Mouse (Mus musculus) right cerebral cortex, postnatal 10 days (tissue): ENCODE measurements around the gene Zbtb1.
"Not testable (repeated sequence)": the region's sequence is repeated elsewhere in the genome, so short reads cannot be mapped to it uniquely, and the experiment has no call there.

Experiments
- DNase-seq, 2 experiments: peaks; one replicate each; pipeline ENCODE4 v3.0.0; 2021; ENCODE audit warnings: low spot score in 2 of 2

The Zbtb1 gene

DNA sequence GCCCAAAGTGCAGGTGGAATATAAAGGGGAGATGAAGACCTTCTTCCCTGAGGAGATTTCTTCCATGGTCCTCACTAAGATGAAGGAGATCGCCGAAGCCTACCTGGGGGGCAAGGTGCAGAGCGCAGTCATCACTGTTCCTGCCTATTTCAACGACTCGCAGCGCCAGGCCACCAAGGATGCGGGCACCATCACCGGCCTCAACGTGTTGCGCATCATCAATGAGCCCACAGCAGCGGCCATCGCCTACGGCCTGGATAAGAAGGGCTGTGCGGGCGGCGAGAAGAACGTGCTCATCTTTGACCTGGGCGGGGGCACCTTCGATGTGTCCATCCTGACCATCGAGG, 34.7 kb downstream of the Zbtb1 start:
- DNase-seq, result peak in 1 of 2 experiments; percentile 52

DNA sequence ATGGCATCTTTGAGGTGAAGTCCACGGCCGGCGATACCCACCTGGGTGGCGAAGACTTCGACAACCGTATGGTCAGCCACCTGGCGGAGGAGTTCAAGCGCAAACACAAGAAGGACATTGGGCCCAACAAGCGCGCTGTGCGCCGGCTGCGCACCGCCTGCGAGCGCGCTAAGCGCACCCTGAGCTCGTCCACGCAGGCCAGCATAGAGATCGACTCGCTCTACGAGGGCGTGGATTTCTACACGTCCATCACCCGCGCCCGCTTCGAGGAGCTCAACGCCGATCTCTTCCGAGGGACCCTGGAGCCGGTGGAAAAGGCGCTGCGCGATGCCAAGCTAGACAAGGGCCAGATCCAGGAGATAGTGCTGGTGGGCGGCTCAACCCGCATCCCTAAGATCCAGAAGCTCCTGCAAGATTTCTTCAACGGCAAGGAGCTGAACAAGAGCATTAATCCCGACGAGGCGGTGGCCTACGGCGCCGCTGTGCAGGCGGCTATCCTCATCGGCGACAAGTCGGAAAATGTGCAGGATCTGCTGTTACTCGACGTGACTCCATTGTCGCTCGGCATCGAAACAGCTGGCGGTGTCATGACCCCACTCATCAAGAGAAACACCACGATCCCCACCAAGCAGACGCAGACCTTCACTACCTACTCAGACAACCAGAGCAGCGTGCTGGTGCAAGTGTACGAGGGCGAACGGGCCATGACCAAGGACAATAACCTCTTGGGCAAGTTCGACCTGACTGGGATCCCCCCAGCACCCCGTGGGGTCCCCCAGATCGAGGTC, 35.3 kb downstream of the Zbtb1 start:
- DNase-seq, result peak; percentile 52 to 59

DNA sequence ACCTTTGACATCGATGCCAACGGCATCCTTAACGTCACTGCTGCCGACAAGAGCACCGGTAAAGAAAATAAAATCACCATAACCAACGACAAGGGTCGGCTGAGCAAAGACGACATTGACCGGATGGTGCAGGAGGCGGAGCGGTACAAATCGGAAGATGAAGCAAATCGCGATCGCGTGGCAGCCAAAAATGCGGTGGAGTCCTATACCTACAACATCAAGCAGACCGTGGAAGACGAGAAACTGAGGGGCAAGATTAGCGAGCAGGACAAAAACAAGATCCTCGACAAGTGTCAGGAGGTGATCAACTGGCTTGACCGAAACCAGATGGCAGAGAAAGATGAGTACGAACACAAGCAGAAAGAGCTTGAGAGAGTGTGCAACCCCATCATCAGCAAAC, 35.9 kb downstream of the Zbtb1 start:
- DNase-seq, result no peak

DNA sequence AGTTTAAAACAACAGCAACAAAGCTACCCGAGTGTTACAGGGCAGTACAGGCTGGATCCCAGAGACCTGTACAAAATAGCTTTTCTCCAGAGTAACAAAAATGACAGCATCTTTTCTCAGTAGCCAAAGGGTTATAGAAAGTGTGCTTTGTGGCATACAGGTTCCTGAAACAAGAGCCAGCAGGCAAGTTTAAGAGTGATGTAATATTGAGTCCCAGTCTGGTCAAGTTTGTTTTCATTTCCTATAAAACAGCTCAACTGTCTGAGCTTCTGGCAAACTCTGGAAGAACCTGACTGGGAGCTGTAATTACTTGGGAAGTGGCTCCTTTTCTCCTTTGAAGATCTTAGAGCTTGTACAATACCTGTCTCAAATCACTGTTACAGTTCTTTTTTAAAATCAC, 37.1 kb downstream of the Zbtb1 start:
- DNase-seq, result no peak

DNA sequence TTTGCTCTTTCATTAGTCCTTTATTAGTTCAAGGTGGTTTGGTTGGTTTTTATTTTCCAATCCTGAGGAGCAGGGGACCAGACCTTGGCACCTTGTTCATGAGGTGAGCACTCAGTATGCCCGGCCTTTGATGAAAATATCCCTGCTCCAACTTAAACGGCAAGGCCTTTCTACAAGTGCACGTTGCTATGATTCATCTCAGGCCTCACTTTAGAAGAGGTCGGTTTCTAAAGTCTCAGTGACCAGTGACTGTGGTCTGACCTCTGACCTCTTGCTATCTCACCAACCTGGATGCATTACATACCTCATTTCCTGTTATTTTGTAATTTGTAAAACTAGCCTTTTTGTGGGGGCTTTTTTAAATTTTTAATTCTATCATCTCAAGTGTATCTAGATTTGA, 39.1 kb downstream of the Zbtb1 start:
- DNase-seq, result no peak

DNA sequence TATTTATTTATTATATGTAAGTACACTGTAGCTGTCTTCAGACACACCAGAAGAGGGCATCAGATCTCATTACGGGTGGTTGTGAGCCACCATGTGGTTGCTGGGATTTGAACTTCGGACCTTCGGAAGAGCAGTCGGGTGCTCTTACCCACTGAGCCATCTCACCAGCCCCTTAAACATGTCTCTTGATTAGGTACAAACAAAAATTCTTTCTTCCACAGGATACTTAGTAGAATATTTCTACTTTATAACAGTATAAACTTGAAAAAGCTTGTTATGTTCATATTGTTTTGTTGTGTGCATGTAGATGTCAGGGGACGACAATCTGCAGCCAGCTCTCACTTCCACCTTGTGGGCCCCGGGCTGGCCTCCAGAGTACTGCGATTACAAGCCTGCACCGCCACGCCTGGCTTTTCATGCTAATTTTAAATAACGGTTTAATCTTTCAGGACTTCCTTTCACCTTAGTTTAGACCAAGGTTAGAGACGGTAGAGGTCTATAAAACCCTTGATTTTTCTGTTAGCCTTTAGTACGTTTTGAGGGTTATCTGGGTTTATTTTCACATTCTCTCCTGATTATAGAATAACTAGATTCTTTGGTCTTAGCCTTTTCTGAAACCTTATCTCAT, 45.4 kb downstream of the Zbtb1 start:
- no peak for DNase-seq

DNA sequence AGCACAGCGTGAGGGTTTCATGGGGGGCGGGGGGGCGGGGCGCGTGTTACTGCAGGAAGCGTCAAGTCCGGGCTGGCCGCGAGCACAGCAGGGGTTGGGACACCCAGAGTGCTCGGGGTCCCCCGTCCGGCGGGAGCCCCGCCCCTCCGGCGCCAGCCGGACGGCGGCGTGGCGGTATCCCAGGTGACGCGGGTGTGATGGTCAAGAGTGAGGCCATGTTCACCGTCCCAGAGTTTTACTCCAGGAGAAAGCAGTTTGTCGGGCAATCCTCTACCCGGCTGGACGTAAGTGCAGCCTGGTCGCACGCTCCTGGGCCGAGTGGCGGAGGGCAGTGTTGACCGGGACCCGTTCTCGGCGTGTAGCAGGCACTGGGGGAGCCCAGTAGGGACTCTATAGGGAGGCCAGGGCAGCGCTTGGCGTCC, 47.4 kb downstream of the Zbtb1 start, which contains the start of gene Ppp1r36:
TSS of gene Ppp1r36 (plus strand) at position 106 of the 422 bp plus-strand sequence.
- DNase-seq, result no peak

DNA sequence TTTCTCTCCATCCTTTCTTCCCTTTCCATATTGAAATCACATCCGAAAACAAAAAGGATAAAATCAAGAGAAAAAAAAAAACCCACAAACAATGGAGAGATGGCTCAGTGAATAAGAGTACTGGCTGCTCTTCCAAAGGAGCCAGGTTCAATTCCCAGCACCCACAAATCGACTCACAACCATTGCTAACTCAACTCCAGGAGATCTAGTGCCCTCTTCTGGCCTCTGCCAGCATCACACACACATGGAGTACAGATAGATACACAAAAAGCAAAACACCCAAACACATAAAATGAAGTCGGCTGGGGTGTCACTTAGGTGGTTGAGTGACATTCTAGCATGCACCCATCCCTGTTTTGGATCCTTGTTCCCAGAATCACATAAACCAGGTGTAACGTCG, 48.3 kb downstream of the Zbtb1 start:
- DNase-seq, result no peak

DNA sequence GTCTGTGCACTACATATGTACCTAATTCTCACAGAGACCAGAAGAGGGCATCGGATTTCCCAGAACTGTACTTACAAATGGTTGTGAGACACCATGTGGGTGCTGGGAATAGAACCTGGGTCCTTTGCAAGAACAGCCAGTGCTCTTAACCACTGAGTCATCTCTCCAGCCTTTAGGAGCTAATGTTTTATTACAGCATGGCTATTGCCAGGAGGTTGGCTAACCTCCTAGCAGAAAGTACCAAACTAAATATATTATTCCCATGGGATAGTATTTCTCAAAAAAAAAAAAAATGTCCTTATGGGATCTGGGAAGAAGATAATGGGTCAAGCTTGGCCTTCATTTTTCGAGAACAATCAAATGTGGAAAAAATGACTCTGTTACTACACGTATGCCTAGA, 55.2 kb downstream of the Zbtb1 start:
- no peak for DNase-seq

DNA sequence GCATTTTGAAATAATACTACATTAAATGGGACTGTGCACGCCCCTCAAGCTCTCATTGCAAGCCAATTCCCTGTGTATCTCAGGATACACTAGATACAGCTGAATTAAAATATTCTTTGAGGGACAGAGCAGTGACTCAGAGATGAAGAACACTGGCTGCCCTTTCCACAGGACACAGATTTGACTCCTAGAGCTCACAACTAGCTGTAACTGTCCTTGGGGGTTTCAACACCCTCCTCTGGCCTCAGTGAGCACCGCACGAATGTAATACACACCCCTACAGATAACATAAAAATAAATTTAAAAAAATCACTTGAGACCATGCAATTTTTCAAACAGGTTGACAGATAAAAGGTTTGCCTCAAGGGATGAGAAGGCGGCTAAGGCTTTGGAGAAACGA, 57.5 kb downstream of the Zbtb1 start:
- no peak for DNase-seq

DNA sequence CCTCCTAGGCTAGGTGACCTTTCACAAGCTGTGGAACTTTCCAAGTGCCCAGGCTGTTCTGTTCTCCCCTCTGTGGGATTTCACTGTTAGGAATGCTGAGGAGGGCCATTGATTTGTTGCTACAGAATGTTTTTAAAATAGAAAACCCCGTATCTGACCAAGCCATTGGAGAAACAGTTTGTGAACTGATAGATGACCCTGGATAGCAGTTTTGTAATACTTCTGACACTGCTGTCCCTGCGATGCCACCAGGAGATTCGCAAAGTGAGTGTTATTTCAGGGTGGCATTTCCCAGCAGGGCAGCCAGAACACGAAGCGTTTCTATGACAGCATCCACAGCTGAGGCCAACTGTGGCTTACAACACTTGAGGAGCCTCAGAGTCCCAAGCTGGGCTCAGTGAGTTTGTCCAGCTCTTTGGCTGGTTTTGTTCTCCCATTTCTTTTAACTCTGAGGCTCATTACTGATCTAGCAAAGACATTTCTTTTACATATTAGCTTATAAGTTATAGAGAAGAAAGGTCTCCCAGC, 60.9 kb downstream of the Zbtb1 start:
- peak; percentile 43 to 45 for DNase-seq

DNA sequence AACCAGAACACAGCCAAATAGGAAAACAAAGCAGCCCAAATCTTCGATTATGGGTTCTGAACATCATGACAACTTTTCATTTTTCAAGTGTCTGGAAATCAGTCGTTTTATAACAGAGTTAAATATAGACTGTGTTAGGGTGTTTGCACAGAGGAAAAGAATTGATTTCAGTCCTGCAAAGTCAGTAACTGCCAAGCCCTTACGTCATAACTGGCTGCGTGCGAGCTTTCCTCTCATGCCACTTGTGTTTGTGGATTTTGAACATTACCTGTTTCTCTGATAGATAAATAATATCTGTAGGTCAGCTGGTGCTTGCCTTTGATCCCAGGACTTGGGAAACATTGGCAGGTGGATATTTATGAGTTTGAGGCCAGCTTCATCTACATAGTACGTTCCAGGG, 61.4 kb downstream of the Zbtb1 start:
- no peak for DNase-seq

DNA sequence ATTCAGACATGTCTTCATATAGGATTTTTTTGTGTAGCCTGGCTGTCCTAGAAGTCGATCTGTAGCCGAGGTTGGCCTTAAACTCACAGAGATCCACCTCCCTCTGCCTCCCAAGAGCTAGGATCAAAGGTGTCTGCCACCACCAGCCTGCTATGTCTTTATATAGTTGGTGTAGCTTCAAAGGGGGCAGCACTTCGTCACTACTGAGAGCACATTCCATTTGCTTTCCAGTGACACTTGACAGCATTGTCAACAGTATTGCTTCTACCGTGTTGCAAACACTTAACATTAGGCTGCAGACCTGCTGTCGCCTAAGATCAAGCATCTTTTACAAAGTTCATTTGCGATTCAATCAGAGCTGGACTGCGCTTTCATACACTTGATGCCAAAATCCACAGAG, 64.0 kb downstream of the Zbtb1 start:
- DNase-seq, result no peak

DNA sequence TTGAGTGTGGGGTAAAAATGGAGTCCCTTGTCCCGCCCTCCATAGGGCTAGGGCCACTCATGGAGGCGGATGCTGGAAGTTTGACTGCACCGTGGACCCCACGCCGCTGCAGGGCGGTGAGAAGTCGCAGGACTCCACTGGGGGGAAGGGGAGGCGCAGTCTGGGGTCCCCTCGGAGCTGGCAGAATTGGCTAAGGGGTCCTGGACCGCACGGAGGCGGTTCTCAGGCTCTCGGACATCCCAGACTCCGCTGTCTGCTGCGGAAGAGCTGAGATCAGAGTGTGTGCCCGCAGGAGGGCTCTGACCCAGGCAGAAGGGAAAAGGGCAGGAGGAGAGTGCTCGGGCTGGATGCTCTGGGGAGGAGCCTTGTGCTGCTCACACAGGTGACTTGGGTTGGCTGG, 65.0 kb downstream of the Zbtb1 start:
- no peak for DNase-seq

DNA sequence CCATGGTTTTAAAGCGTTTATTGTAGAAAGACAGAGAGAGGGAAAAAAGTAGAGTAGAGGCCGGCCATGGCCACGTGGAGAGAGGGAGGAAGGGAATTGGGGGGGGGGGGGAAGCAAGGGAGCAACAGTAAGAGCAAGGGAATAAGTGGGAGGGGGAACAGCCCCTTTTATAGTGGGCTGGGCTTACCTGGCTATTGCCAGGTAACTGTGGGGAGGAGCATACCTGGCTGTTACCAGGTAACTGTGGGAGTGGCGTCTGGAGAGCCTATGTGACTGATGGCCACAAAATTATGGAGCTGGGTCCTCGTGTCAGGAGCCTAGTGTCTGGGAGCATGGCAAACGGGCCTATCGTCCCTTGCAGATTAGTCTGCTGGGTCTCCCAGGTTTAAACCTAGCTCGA, 65.5 kb downstream of the Zbtb1 start:
- DNase-seq, result no peak

DNA sequence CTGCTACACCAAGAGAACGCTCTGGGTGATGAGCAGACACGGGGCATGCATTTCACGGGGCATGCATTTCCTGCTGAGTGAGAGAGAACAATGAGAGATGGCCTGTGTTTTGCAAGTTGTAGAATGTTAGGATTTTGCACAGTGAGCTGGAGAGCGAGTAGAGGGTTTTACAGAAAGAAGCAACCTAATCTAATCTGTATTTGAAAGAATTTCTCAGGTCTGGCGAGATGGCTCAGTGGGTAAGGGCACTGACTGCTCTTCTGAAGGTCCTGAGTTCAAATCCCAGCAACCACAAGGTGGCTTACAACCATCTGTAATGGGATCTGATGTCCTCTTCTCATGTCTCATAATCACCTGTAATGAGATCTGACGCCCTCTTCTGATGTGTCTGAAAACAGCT, 73.4 kb downstream of the Zbtb1 start:
- DNase-seq, result not testable (repeated sequence)

DNA sequence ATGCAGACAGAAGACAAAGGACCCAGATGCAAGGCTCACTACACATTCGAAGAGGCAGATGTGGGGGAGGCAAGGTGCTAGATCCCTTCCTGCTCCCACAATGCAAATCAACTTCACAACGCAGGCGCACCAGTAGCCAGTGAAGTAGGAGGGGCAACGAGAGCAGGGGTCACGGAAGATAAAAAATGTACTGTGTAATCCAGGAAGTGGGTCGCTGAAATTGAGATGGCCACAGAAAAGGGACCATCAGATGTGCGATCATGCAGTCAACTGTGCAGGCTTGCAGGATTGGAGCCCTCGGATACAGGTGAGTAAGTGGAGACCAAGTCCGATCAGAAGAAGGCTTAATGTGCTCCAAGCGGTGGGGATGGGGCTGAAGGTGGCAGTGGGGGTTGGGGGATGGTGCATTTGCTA, 74.3 kb downstream of the Zbtb1 start:
- DNase-seq, result no peak

DNA sequence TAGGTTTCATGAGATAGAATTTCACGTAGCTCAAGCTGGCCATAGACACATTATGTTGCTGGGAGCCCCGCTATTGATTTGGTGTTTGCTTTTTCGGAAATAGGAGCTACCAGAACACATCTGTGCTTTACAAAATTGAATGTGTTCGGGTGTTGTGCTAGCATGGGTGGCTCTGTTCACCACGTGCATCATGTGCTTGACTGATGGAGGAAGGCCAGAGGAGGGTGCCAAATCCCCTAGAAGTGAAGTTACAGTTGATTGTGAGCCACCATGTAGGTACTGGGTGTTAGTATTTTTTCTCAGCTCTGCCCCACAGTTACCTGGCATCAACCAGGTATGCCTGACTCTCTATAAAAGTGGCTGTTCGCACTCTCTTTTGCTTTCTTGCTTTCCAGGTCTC, 74.8 kb downstream of the Zbtb1 start:
- no peak for DNase-seq

DNA sequence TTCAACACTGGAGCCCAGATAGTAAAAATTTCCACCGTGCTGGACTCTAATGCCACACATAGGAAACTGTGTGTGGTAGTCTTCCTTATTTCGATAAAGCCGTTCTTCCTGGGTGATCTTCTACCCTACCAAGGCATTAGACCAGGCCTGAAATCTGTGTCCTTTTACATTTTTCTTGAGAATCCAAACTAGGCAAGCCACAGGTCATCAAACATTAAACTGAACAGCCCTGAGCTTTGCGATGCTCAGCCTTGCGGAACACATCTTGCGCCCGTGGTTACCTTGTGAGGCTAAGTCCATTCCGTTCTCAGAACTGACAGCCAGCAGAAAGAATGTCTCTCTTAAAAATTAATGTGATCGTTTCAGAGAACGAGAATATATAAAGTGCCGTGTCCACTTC, 76.1 kb downstream of the Zbtb1 start:
- no peak for DNase-seq
